Mouse (Mus musculus) testis, postnatal 14 days (tissue): Measurements from ENCODE around the gene Aldh3a2.
"Not testable (repeated sequence)": the region's sequence is repeated elsewhere in the genome, so short reads cannot be mapped to it uniquely, and the experiment has no call there.

ENCODE experiments used
- DNase-seq: peaks from one replicate; pipeline ENCODE4 v3.0.0; 2021; ENCODE audit warnings: low spot score

Gene Aldh3a2

DNA sequence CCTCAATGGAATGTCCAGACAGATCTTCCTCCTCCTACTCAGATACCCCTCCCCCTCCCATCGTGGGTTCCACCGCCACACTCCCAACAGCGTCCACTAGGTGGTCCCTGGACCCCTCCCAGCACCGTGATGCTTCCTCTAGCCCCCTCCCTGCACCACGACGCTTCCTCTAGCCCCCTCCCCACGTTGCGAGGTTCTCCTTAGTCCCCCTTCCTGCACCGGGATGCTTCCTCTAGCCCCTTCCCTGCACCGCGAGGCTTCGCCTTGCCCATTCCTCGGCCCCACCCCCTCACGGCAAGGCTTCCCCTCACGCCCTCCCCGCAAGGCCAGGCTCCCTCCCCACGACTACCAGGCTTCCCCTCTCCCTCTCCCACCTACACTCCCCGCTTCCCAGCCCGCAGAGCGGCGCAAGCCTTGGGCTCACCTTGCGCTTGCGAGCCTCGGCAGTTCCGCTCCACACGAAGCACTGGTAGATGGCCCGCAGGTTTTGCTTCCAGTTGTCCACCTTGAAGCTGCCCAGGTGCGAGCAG is 92.9 kb downstream of the Aldh3a2 start:
- peak; percentile 79 for DNase-seq

GRCm38 (mm10) chr11:61173477-61173876 is 93.8 kb downstream of the Aldh3a2 start:
- DNase-seq = not testable (repeated sequence)
